Mouse (Mus musculus) spleen, embryonic (tissue): ENCODE results near the gene Atp2c2.

Source experiments
- CTCF ChIA-PET: fragments of 350-600 bp; sonication (Branson Sonifier 250); formaldehyde crosslinking; loops from one replicate; lab custom pipeline; 2022; lab: Charles Lee

The Atp2c2 gene

DNA sequence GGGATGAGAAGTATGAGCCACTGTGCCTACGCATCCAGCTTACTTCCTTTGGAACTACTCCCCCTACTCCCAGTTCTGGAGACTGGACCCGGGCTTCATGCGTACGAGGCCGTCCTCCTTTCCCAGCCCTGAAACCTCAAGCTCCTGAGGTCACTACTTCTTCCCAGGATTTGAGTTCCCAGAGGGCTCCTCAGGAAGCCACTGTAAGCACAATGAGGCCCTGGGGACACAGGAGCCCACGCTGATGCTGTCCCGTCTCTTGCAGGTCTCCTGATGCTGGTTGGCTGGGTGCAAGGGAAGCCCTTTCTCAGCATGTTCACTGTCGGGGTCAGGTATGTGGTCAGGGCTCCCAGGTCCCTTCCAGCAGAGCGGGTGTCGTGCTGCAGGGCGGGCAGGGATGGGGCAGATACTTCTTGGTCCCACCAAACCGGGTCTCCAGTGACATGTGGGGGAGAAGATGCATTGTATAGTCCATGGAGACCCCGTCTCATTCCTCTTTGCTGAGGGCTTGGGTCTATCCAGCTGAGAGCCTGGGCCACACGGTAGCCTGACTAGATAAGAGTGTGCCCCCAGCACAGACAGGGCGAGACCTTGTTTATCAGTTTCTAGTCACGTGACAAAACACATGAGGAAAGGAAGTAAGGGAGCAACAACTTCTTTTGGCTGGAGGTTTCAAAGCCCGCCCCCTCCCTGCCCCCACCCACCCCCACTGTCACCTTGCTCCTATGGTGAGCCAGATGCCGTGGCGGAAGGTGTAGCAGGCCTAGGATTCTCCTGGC is 38.5 kb downstream of the Atp2c2 start:
- CTCF ChIA-PET = no interaction called here

DNA sequence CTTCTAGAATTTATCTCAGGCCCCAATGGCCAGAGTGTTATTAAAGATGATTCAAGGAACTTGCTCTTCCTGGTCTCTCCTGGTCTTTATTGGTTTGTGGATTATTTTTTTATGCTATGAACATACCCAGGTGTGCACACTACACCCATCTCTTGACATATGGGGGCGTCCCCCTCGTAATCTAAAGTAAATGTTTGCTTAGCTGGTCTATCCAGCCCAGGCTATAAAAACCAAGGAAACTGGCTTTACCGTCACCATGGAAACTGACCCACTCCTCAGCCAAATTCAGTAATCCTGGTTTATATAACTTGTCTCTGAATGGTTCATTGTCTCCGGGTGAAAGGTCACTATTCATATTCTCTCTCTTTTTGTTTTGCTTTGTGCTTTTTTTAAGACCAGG is 40.8 kb downstream of the Atp2c2 start:
- CTCF ChIA-PET = no interaction called here

DNA sequence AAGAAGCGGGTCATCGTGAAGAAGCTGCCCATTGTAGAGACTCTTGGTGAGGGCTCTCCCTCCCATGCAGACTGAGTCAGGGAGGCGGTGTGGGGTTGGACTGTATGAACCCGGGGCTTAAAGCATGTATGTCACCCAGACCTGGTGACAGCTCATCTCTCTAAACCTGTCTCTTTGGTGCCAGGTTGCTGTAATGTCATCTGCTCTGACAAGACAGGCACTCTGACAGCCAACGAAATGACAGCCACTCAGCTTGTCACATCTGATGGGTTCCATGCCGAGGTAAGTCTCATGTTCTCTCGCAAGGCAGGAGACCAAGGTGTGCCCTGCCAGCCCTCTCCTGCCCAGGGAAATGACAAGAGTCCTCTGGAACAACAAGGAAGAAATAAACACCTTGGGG is 42.6 kb downstream of the Atp2c2 start:
- CTCF ChIA-PET = interaction anchor here (0.6 kb wide), 1 partner anchor 302 kb away, joined by 3 read pairs; no protein-coding TSS in a partner anchor

- CTCF ChIA-PET = interaction anchor here (0.5 kb wide), 1 partner anchor 292 kb away, joined by 3 read pairs; no protein-coding TSS in a partner anchor
Measured at GRCm38 (mm10) chr8:119743291-119744026, 43.6 kb downstream of the Atp2c2 start.

DNA sequence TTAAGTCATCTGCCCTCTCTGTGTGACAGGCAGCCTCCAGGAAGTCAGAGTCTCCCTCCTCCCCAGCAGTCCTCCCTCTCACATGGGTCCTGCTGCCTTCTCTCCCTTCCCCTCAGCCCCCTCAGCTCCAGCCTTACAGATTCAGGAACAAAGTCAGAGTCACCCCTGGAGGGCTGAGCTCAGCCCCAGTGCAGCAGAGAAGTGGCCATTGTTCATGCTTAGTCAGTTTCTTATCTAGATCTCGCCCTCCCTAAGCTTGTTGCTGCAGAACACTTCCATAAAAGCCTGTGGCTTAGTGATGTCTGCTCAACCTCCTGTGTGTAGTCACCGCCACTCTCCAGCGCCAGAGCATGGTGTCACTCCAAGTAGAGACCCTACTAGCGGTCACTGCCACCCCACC is 44.8 kb downstream of the Atp2c2 start:
- CTCF ChIA-PET = no interaction called here

- CTCF ChIA-PET = interaction anchor here (0.5 to 0.6 kb wide), 2 partner anchors 23 to 322 kb away, joined by 3 to 19 read pairs; no protein-coding TSS in a partner anchor
Measured at GRCm38 (mm10) chr8:119755238-119756146, 55.7 kb downstream of the Atp2c2 start.

GRCm38 (mm10) chr8:119756147-119756461 is 56.3 kb downstream of the Atp2c2 start:
- CTCF ChIA-PET = no interaction called here

DNA sequence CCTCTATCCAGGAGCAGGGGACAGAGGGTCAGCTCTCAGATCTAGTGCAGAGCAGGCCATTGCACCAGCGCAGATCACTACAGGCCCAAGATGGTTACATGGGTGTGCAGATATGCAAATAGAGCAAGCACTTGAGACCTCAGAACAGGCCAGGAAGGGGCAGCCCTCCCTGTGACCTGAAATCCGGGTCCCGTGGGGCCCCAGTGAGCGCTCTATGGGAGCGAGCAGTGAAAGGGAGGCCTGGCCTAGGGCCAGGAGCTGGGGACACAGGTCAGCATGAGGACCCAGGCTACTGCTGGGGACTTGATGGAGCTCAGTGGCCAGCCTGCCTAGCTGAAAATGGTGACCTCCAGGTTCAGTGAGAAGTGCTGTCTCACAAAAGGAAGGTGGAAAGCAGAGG is 56.7 kb downstream of the Atp2c2 start:
- CTCF ChIA-PET = no interaction called here

GRCm38 (mm10) chr8:119761692-119762091 is 61.9 kb downstream of the Atp2c2 start:
- CTCF ChIA-PET = no interaction called here

GRCm38 (mm10) chr8:119762226-119763220 is 62.7 kb downstream of the Atp2c2 start:
- CTCF ChIA-PET = no interaction called here

- CTCF ChIA-PET = no interaction called here
Measured at GRCm38 (mm10) chr8:119765311-119765710, 65.5 kb downstream of the Atp2c2 start.

- CTCF ChIA-PET = no interaction called here
Measured at GRCm38 (mm10) chr8:119765761-119766444, 66.1 kb downstream of the Atp2c2 start.

DNA sequence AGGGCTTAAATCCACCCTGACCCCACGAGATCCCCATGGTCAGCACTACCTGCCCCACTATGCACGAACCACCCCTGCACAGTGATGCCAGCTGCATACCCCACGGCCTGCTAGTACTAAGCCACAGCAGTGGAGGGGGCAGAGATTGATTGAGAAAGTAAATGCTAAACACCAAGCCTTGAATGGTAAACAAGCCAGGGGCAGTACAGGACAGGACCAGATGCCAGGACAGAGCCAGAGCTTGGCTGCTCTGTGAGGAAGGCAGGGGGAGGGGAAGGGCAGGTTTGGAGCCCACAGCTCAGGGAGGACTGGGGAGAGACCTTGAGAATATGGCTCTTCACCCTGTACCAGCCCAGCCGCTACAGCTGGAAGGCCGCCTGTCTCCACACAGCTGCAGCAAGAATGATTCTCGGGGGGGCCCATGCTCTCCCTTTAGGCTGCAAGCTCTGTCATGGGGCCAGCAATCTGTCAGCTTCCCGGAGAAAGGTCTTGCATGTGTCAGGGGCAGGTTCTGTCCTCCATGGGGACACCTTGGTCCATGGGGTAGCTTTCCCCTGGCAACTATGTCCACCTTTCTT is 76.9 kb downstream of the Atp2c2 start:
- CTCF ChIA-PET = interaction anchor here (0.6 kb wide), 1 partner anchor 93 kb away, joined by 3 read pairs; no protein-coding TSS in a partner anchor

GRCm38 (mm10) chr8:119777765-119778164 is 78.0 kb downstream of the Atp2c2 start:
- CTCF ChIA-PET = interaction anchor here (0.6 to 2.1 kb wide), 3 partner anchors 24 to 91 kb away, joined by 4 to 8 read pairs (median 7); partner anchors contain the start of gene Atp2c2

DNA sequence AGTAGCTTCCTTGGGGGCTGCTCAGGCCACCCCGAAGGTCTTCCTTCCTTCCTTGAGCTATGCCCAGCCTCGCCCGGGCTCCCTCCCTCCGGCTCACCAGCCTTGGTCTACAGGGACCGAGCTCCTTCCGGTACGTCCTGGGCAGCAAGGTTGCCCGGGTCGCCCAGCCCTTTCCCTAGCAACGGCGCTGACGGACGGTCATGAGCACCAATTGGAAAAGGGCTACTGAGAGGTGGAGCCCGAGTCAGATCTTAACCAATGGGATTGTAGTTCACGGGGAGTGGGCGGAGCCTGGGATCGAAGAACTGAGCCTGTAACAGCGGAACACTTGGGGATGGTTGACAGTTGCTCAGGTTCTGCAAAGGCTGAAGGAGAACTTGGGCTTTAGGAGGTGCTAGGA is 78.5 kb downstream of the Atp2c2 start, which contains the start of gene Tldc1:
TSS of gene Tldc1 (minus strand) at position 154 of the 400 bp plus-strand sequence.
- CTCF ChIA-PET = interaction anchor here (0.6 to 2.1 kb wide), 4 partner anchors 25 to 91 kb away, joined by 4 to 8 read pairs (median 6); partner anchors contain the start of gene Atp2c2

- CTCF ChIA-PET = interaction anchor here (0.6 to 2.1 kb wide), 7 partner anchors 23 to 92 kb away, joined by 3 to 8 read pairs (median 6); partner anchors contain the start of gene Atp2c2
Measured at GRCm38 (mm10) chr8:119779013-119779737, 79.4 kb downstream of the Atp2c2 start.

- CTCF ChIA-PET = no interaction called here
Measured at GRCm38 (mm10) chr8:119780402-119781049, 80.7 kb downstream of the Atp2c2 start.
